Mouse (Mus musculus): ENCODE measurements at regions not wholly inside any gene's neighbourhood (a gene's known extent, or its start where the extent isn't known, plus 50 kb on each side); places are given as distances from the start of the nearest gene placed in this dataset.
A peak's percentile ranks its signal among the peaks of the same experiment; 100 is the strongest.

DNA sequence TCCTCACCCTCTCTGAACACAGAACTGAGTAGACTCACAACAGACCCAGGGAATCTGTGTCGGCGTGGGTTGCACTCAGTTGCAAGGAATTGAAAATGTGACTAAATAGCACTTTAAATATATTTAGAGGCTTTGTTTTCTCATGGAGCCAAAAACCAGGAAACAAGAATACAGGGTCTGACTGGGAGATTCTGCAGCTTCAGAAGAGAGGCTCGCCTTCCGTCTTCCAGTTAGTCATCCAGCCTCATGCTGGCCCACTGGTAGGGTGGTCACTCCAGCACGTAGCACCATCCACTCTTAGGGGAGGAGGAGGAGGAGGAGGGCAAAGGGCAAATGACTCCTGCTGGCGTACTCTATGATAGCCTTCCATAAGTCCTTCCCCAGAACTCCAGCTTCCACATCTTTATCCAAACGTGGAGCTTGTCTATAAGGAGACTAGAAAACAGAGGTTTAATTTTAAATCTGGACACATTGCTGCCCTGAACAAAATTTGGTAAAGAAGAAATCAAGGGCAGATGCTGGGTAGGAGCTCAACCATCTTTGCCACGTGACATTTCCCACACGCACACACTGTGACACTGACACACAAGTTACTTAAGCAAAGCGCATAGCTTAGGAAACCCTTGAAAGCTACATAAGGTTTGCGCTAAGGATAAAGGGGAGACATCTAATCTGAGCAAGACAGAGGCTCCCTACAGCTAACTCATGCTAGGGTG, 60.8 kb downstream of the Mis18a start:
- peak; percentile 28 to 45 for DNase-seq (ENCODE audit: low spot score in 2 of 2)

DNA sequence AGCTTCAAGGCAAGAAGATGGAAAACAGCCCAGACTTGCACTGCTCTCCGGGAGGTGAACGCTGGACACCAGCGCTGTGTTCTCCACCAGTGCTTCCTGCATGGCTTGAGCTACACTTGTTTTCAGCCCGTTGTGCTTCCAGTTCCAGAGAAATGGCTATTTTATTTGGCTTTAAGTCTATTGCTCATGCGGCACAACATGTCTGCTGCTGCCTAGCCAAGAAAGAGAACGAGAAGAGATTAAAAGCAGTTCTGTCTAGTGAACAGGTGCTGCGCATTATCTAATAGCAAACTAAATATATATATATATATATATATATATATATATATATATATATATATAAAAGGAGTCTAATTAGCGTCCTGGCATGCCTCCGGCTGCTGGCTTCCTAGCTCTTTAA, 63.1 kb downstream of the Mis18a start:
- peak in 1 of 2 experiments; percentile 33 for DNase-seq (ENCODE audit: low spot score in 2 of 2)

GRCm38 (mm10) chr16:90658050-90658449, 69.2 kb downstream of the Mis18a start:
- DNase-seq (ENCODE audit: low spot score in 2 of 2) = no peak

- DNase-seq (ENCODE audit: low spot score in 2 of 2) = no peak
These were observed 70.2 kb downstream of the Mis18a start for GRCm38 (mm10) chr16:90657027-90657426.

DNA sequence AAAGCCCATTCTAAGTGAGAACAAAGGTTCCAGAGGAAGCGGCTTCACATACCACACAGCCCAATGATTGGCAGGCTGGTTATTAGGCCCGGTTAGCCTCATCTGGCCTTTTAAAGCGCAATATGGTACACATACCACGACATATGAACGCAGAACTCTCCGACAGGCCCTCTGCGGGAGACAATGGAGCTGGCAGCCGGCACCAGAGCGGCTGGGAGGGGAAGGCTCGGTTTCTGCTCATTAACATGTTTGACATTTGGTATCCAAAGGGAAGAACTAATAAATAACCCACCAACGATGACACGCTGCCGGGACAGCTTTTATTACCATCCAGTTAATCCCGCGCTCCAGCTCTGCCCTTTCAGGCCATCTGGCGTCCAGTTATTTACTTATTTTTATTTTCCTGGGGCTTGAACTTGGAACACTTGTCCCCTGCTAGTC, 70.6 kb downstream of the Mis18a start:
- DNase-seq (ENCODE audit: low spot score in 2 of 2) = no peak

GRCm38 (mm10) chr16:90654853-90655252, 72.4 kb downstream of the Mis18a start:
- DNase-seq (ENCODE audit: low spot score in 2 of 2) = peak; percentile 18 to 33

DNA sequence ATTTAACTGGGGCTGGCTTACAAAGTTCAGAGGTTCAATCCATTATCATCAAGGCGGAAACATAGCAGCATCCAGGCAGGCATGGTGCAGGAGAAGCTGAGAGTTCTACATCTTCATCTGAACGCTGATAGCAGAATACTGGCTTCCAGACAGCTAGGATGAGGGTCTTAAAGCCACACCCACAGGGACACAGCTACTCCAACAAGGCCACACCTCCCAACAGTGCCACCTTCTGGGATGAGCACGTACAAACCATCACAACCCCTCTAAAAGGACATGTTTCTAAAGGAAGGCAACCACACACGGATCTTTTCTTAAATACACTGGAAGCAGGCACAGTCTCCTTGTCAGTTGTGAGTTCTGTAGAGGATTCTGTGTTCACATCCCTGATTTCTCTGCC, 74.4 kb downstream of the Mis18a start:
- DNase-seq (ENCODE audit: low spot score in 2 of 2) = no peak

GRCm38 (mm10) chr16:90648161-90648560, 79.0 kb downstream of the Mis18a start:
- DNase-seq (ENCODE audit: low spot score in 2 of 2) = no peak

DNA sequence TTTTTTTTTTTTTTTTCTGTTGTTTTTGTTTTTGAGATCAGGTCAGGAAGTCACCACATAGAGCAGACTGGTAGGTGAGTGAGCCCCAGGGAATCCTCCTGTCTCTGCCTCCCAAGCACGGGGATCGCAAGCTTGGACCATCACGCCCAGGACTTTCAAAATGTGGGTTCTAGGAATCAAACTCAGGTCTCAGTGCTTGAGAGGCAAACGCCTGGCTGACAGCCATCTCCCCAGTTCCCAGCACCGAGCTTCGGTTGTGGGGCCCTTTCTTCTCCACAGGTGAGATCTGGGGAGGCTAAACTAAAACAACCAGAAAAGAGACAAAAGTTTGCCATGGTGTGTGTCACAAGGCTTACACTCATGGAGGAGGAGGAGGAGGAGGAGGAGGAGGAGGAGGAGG, 84.5 kb downstream of the Mis18a start:
- no peak for DNase-seq (ENCODE audit: low spot score in 2 of 2)

- DNase-seq (ENCODE audit: low spot score in 2 of 2) = no peak
These were observed 92.0 kb downstream of the Mis18a start for GRCm38 (mm10) chr16:90635216-90635615.

DNA sequence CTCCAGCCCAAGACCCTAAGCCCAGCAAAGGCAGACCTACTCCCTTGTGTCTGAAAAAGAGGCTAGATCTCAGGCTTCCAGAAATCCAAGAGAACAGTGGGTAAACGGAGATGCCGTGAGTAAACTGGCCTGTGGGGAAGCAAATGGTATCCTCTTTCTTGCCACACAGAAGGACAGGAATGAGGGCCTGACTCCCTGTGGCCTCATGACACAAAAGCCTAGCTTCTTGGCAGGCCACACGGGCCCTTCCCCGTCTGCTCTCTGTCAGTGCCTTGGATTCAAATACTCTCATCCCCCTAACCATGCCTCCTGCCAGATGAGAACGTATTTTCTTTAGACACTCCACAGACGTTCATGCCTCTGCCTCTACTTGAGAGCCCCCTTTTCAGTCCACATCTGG, 97.2 kb downstream of the Mis18a start:
- no peak for DNase-seq (ENCODE audit: low spot score in 2 of 2)

- DNase-seq (ENCODE audit: low spot score in 2 of 2) = peak in 1 of 2 experiments; percentile 20
These were observed 97.9 kb downstream of the Mis18a start for GRCm38 (mm10) chr16:90629121-90629930.

GRCm38 (mm10) chr16:90628605-90629120, 98.5 kb downstream of the Mis18a start:
- DNase-seq (ENCODE audit: low spot score in 2 of 2) = no peak

GRCm38 (mm10) chr16:90626035-90626670, 101.1 kb downstream of the Mis18a start:
- DNase-seq (ENCODE audit: low spot score in 2 of 2) = no peak

- no peak for DNase-seq (ENCODE audit: low spot score in 2 of 2)
These were observed 101.7 kb downstream of the Mis18a start for GRCm38 (mm10) chr16:90625301-90626034.

DNA sequence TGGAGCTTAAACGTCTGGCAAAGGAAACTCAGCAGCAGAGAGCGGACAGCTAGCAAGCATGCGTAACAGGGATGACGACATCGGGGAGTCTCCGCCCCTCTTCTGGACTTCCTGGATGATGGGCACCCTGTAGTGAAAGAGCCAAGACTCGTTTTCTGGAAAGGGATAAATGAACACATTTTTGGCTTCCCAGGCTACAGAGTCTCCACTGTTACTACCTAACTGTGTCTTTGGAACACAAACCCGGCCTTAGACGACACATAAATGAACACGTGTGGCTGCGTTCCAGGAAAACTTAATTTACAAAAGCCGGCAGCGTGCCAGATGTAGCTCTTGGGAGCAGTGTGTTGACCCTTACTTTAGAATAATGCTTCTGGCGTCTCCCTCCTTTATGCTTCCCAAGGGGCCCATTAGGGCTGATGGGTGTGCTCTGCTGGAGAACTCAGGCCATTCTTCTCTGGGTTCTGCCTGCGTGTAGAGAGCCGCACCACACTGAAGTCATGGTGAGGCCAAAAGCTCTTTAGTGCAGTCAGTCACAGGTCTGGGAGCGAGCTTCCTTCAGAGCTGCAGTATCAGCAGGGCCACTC, 103.1 kb downstream of the Mis18a start:
- peak; percentile 23 to 45 for DNase-seq (ENCODE audit: low spot score in 2 of 2)

- DNase-seq (ENCODE audit: low spot score in 2 of 2) = no peak
These were observed 104.5 kb downstream of the Mis18a start for GRCm38 (mm10) chr16:90622677-90623225.

- peak; percentile 76 to 89 for DNase-seq (ENCODE audit: low spot score in 2 of 2)
These were observed 105.3 kb downstream of the Mis18a start for GRCm38 (mm10) chr16:90621761-90622411.

- no peak for DNase-seq (ENCODE audit: low spot score in 2 of 2)
These were observed 107.5 kb downstream of the Mis18a start for GRCm38 (mm10) chr16:90619565-90620311.
